Mouse (Mus musculus) thymus, postnatal 4 days (tissue): ENCODE data around the gene 3110082J24Rik.

Experiments used
- DNase-seq: peaks from one replicate; pipeline ENCODE4 v3.0.0; 2021

Gene 3110082J24Rik

GRCm38 (mm10) chr5:30105668-30106300, at the start of gene 3110082J24Rik:
Gene 3110082J24Rik, minus strand, starts transcription at chr5:30106086.
- DNase-seq = no peak

- DNase-seq = no peak
Observed at GRCm38 (mm10) chr5:30155395-30155792, 49.5 kb upstream of the 3110082J24Rik start.

- peak; percentile 95 for DNase-seq
Observed at GRCm38 (mm10) chr5:30154474-30155394, 48.8 kb upstream of the 3110082J24Rik start, which contains the start of the genes Hadha and Hadhb. Gene Hadha, minus strand, starts transcription at chr5:30155162. Gene Hadhb, plus strand, starts transcription at chr5:30155248.

GRCm38 (mm10) chr5:30154013-30154412, 48.1 kb upstream of the 3110082J24Rik start:
- DNase-seq = no peak

GRCm38 (mm10) chr5:30153222-30153621, 47.3 kb upstream of the 3110082J24Rik start:
- no peak for DNase-seq

- DNase-seq = no peak
Observed at GRCm38 (mm10) chr5:30152413-30152812, 46.5 kb upstream of the 3110082J24Rik start.

GRCm38 (mm10) chr5:30152007-30152406, 46.1 kb upstream of the 3110082J24Rik start:
- DNase-seq = no peak

GRCm38 (mm10) chr5:30148133-30148920, 42.4 kb upstream of the 3110082J24Rik start:
- DNase-seq = no peak

GRCm38 (mm10) chr5:30146526-30146925, 40.6 kb upstream of the 3110082J24Rik start:
- DNase-seq = no peak

- no peak for DNase-seq
Observed at GRCm38 (mm10) chr5:30138193-30138592, 32.3 kb upstream of the 3110082J24Rik start.

GRCm38 (mm10) chr5:30137271-30137670, 31.4 kb upstream of the 3110082J24Rik start:
- no peak for DNase-seq

- no peak for DNase-seq
Observed at GRCm38 (mm10) chr5:30135711-30136231, 29.9 kb upstream of the 3110082J24Rik start.

- no peak for DNase-seq
Observed at GRCm38 (mm10) chr5:30132173-30132572, 26.3 kb upstream of the 3110082J24Rik start.

- DNase-seq = no peak
Observed at GRCm38 (mm10) chr5:30131246-30131645, 25.4 kb upstream of the 3110082J24Rik start.

- DNase-seq = no peak
Observed at GRCm38 (mm10) chr5:30128680-30129079, 22.8 kb upstream of the 3110082J24Rik start.

GRCm38 (mm10) chr5:30127921-30128597, 22.2 kb upstream of the 3110082J24Rik start:
- DNase-seq = no peak

GRCm38 (mm10) chr5:30126756-30127155, 20.9 kb upstream of the 3110082J24Rik start:
- no peak for DNase-seq

- no peak for DNase-seq
Observed at GRCm38 (mm10) chr5:30125587-30125986, 19.7 kb upstream of the 3110082J24Rik start.

GRCm38 (mm10) chr5:30122481-30122880, 16.6 kb upstream of the 3110082J24Rik start:
- DNase-seq = no peak

- no peak for DNase-seq
Observed at GRCm38 (mm10) chr5:30120106-30120505, 14.2 kb upstream of the 3110082J24Rik start.

- DNase-seq = no peak
Observed at GRCm38 (mm10) chr5:30119163-30119562, 13.3 kb upstream of the 3110082J24Rik start.

- DNase-seq = no peak
Observed at GRCm38 (mm10) chr5:30118018-30118417, 12.1 kb upstream of the 3110082J24Rik start.
